Mouse (Mus musculus) heart, embryonic 10.5 days (tissue): ENCODE results near the gene Gpatch2l. TPM values are rescaled to one million over a fixed set of nuclear protein-coding genes. Genes with fewer than 3 reads are reported as not detected.

Experiments
- DNase-seq: peaks from one replicate; pipeline ENCODE4 v3.0.0-alpha.2; 2017; ENCODE audit warnings: low spot score
- H3K27ac ChIP-seq: fragments of 300-500 bp; sonication (generic); 2 replicates; pipeline ENCODE4 v1.5.1; 2016; ENCODE audit warnings: mild to moderate bottlenecking
- H3K27me3 ChIP-seq: fragments of 300-500 bp; sonication (generic); 2 replicates; pipeline ENCODE4 v1.6.1; 2016; ENCODE audit warnings: mild to moderate bottlenecking; ENCODE audit not compliant: poor library complexity, insufficient read depth, severe bottlenecking
- H3K36me3 ChIP-seq: fragments of 300-500 bp; sonication (generic); 2 replicates; pipeline ENCODE4 v1.6.1; 2016; ENCODE audit warnings: mild to moderate bottlenecking, moderate library complexity
- H3K4me1 ChIP-seq: fragments of 300-500 bp; sonication (generic); 2 replicates; pipeline ENCODE4 v1.6.1; 2016; ENCODE audit warnings: mild to moderate bottlenecking
- H3K4me3 ChIP-seq: fragments of 300-500 bp; sonication (generic); 2 replicates; pipeline ENCODE4 v1.5.1; 2016; ENCODE audit warnings: mild to moderate bottlenecking, moderate library complexity
- H3K9me3 ChIP-seq: fragments of 300-500 bp; sonication (generic); 2 replicates; pipeline ENCODE4 v1.6.1; 2016; ENCODE audit warnings: mild to moderate bottlenecking, moderate library complexity
- WGBS: fragments of 180-500 bp; shearing (Covaris S2); methylation state at CpG from one replicate; pipeline ENCODE4 v1.1.7; 2016; 5-methylcytosine and 5-hydroxymethylcytosine counted together
- polyA plus RNA-seq: library from polyadenylated mRNA; unstranded; fragments of >200 nt; fragmentation: Nextera tagmentation; extraction: Ambion mirVana; gene quantifications from 2 replicates; pipeline ENCODE4 v1.2.1, GENCODE M21; 2016

Gene Gpatch2l
- polyA plus RNA-seq, result 15.7 and 17.6 TPM in 2 replicates

GRCm38 (mm10) chr12:86241604-86242536, at the start of gene Gpatch2l:
Gpatch2l (plus strand) TSS chr12:86241858.
- H3K27me3 ChIP-seq, result no peaks in the 10 kb centered on the region
- H3K9me3 ChIP-seq, result no peaks in the 10 kb centered on the region
- H3K27ac ChIP-seq, result peak within 1 kb of the TSS; percentile 93
- H3K36me3 ChIP-seq, result peaks cover 25% of the 10 kb centered on the region
- peak within 1 kb of the TSS; percentile 90 for H3K4me3 ChIP-seq
- peak; percentile 99 for DNase-seq
- peaks cover 35% of the 10 kb centered on the region for H3K4me1 ChIP-seq
- WGBS, result under 1% methylated on average over 58 of the region's 58 CpGs

DNA sequence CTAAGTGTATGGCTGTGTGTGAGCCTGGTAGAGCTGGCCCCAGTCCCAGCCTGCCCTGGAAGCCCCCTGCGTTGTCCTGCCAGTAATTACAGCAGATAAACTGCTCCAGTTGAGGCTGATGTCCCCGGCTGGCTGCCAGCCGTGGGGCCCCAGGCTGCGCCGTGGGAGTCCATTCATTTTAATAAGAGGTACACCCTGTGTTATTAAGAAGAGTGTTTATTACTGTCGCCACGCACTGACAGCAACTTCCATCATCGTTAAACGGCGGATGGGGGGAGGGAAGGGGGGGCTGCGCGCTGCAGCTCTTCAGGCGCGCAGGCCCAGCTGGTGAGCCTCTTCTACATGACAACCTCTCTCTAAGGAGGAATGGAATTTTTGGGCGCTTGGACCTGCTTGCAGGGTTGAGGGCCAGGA, 49.6 kb upstream of the Gpatch2l start:
- DNase-seq, result no peak
- 51% methylated on average over 15 of the region's 15 CpGs for WGBS
- Histone ChIP-seq H3K4me3 (no peak overlapping the region), H3K4me1 (peaks cover 26% of the 10 kb centered on the region), H3K9me3 (no peaks in the 10 kb centered on the region), H3K36me3 (no peaks in the 10 kb centered on the region), H3K27ac (no peak overlapping the region), H3K27me3 (0 out of 2 replicates have a peak, but pooled peaks cover 6% of the 10 kb centered on the region)

- H3K36me3 ChIP-seq, result no peaks in the 10 kb centered on the region
- no peaks in the 10 kb centered on the region for H3K9me3 ChIP-seq
- peaks cover 7% of the 10 kb centered on the region for H3K4me1 ChIP-seq
- WGBS, result 83% methylated on average over 7 of the region's 7 CpGs
- no peak overlapping the region for H3K4me3 ChIP-seq
- H3K27ac ChIP-seq, result no peak overlapping the region
- no peaks in the 10 kb centered on the region for H3K27me3 ChIP-seq
- no peak for DNase-seq
Observed at GRCm38 (mm10) chr12:86196944-86197343, 44.7 kb upstream of the Gpatch2l start.

- H3K4me3 ChIP-seq, result no peak overlapping the region
- H3K36me3 ChIP-seq, result no peaks in the 10 kb centered on the region
- no peak overlapping the region for H3K27ac ChIP-seq
- H3K27me3 ChIP-seq, result no peaks in the 10 kb centered on the region; the same call in 1 of the 2 replicates
- H3K9me3 ChIP-seq, result no peaks in the 10 kb centered on the region
- no peak for DNase-seq
- H3K4me1 ChIP-seq, result peaks cover 8% of the 10 kb centered on the region; the same call in 1 of the 2 replicates
- 40% methylated on average over 8 of the region's 8 CpGs for WGBS
Observed at GRCm38 (mm10) chr12:86203443-86204057, 38.1 kb upstream of the Gpatch2l start.

DNA sequence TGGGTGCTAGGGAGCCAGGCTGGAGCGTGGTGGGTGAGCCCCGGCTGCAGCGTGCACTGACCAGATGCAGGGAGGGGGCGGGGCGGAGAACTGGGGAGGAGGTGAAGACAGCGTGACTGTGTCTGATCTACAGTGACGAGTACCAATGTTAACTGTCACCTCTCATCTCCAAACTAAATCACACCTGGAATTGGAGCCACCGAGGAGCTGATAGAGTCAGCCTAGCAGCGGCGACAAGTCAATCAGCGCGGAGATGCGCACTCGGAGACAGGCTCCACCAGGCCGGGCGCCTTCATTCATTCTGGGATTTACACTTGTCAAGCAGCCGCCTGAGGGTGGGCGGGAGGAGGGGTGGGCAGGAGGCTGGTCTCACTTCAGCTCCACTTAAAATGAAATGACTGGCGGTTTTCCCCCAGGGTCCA, 30.5 kb upstream of the Gpatch2l start:
- 2% methylated on average over 19 of the region's 19 CpGs for WGBS
- DNase-seq, result no peak
- no peaks in the 10 kb centered on the region for H3K9me3 ChIP-seq

DNA sequence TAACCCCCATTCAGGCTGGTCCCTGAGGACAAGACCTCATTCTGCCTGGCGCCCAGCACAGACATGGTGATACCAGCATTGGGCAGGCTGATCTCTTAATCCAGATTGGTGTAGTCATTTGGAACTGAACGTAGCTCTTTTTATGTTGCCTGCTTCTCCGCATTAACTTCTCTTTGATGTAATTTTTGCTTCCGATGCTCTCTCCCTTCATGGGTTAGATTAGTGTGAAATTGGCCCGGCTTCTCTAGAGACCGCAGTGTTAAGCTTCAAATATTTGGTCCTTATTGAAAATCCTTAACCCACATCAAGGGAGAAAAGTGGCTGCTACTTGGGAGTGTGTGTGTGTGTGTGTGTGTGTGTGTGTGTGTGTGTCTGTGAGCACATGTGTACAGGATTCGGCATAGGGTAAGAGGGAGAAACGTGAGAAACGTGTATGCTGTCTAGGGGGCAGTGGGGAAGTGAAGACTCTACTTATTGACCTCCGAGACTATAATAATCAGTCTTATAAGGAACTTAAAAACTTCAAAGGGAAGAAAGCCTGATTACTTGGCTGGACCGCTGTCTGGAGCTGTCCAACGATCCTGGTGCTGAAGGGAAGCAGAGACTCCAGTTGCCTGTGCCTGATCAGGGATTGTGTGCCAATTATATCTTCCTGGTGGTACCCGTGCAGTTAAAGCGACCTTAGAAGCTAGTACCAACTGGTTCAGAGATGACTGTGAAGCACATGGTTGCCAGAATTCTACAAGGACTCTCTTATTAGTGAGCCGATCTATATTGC, 28.8 kb upstream of the Gpatch2l start:
- peak; percentile 86 for DNase-seq
- Histone ChIP-seq H3K4me3 (no peak overlapping the region), H3K36me3 (no peaks in the 10 kb centered on the region), H3K27ac (no peak overlapping the region), H3K4me1 (peaks cover 23% of the 10 kb centered on the region), H3K27me3 (peaks cover 75% of the 10 kb centered on the region), H3K9me3 (no peaks in the 10 kb centered on the region)
- WGBS, result 40% methylated on average over 15 of the region's 15 CpGs

More for the DNA sequence above, 30.5 kb upstream of the Gpatch2l start:
- Histone ChIP-seq H3K27ac (no peak overlapping the region), H3K36me3 (no peaks in the 10 kb centered on the region), H3K4me1 (peaks cover 13% of the 10 kb centered on the region), H3K4me3 (peak overlapping the region; percentile 28; the same call in 1 of the 2 replicates), H3K27me3 (peaks cover 71% of the 10 kb centered on the region)

DNA sequence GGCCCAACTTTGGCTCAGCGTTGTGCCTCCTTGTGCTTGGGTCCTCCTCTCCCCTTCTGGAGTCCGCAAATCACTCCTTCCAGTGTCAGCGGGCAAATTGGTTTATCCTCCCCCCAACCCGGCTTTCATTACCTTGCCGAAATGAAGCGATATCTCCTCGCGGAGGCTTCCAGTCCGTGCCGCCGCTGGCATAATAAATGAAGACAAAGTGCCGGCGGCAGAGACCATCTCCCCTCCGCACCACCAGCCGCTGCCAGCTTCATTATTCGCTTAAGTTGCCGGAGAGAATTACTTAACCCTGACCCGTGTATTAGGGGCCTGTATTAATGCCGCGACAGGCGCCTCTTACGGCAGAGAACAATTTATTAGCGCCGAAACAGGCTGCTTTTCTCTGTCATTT, 27.5 kb upstream of the Gpatch2l start:
- Histone ChIP-seq H3K4me3 (no peak overlapping the region), H3K27ac (no peak overlapping the region), H3K4me1 (peaks cover 23% of the 10 kb centered on the region), H3K36me3 (no peaks in the 10 kb centered on the region), H3K27me3 (peaks cover 72% of the 10 kb centered on the region), H3K9me3 (no peaks in the 10 kb centered on the region)
- WGBS, result 11% methylated on average over 24 of the region's 24 CpGs
- no peak for DNase-seq

GRCm38 (mm10) chr12:86216687-86217421, 24.8 kb upstream of the Gpatch2l start:
- no peak overlapping the region for H3K27ac ChIP-seq
- H3K27me3 ChIP-seq, result peaks cover 56% of the 10 kb centered on the region
- WGBS, result under 1% methylated on average over 22 of the region's 22 CpGs
- H3K36me3 ChIP-seq, result no peaks in the 10 kb centered on the region
- H3K4me1 ChIP-seq, result peaks cover 22% of the 10 kb centered on the region
- peak; percentile 77 for DNase-seq
- H3K4me3 ChIP-seq, result peak overlapping the region; percentile 42
- H3K9me3 ChIP-seq, result no peaks in the 10 kb centered on the region

DNA sequence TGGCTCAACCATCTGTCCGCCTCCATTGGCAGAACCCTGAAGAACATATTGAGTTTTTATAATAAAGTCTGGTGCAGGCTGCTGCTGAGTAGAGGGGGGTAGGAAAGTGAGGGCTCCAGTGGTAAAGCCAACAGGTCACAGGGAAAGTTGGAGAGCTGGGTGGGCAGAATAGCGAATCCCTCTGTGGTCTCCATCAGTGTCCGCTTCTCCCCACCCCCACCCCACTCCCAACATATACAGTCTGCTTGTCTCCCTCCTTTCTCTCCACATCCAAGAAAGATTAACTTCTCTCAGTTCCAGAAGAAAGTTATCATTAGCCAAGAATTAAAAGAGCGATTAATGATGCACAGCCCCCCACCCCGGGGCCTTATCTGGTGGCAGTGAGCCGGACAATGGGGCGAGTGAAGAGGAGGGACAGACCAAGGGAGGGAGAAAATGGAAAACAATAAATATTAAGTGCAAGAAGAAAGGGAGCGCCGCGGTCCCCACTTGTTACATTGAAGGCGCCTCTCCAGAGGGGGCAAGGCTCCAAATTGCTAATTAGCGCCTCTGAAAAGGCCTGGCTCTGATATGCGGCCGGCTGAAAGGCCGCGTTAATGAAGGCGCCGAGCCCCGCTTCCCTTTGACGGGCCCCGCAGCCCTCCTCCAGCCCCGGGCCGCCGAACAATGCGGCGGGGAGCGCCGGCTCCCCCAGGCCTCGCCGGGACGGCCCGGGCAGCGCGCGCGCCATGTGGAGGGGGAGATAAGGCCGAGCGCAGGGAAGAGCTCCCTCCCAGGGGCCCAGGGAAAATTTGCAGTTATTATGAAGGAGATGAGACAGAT, 21.2 kb upstream of the Gpatch2l start:
- WGBS, result 7% methylated on average over 38 of the region's 38 CpGs
- Histone ChIP-seq H3K36me3 (no peaks in the 10 kb centered on the region), H3K4me3 (peak overlapping the region; percentile 61), H3K4me1 (peaks cover 22% of the 10 kb centered on the region), H3K27me3 (peaks cover 21% of the 10 kb centered on the region), H3K9me3 (no peaks in the 10 kb centered on the region), H3K27ac (peak overlapping the region; percentile 86)
- peak; percentile 79 for DNase-seq

DNA sequence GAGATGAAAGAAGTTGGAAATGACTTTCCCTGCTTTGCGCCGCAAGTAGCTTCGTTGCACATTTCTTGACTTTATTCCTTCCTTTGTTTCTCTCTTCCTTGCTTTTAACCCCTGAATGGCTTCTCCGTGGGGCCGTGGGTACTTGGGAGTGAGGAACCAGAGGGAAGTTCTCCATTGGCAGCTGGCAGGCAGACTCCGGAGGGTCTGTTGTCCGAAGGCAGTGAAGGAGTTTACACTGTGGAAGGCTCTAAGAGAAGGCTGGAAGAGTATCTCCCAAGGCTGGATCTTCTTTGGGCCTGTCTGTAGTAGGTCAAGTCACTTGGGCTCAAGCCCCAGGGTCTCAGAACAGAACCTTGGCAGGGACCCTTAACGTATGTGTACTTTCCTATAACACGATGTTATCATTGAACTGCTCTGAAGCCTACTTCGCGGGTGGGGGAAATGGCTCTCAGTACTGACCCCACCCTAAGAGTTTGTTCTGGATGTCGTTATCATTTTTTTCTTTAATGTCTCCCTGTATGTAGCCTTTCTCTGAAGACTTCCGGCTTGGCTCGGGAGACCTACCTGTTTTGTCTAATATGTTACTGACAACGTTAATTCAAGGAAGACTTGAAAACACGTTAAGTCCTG, 20.5 kb upstream of the Gpatch2l start:
- DNase-seq, result no peak
- WGBS, result 41% methylated on average over 16 of the region's 16 CpGs

DNA sequence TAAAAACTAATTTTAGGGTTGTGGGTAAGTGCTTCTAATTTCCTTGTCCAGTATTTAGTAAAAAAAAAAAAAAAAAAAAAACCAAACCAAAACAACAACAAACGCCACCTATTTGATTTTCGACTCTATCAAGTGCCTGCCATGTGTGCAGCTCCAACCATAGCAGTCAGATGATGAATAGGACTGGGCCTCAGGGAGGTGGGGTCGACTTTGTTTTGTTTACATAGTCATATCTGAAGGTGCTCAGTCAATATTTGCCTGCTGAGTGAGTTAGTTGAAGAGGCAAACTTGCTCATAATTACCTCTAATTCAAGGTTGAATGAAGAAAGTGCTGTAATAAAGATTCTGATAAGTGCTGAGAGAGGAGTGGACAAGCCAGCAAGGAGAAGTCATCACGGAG, 7.4 kb upstream of the Gpatch2l start:
- no peaks in the 10 kb centered on the region for H3K27me3 ChIP-seq
- DNase-seq, result no peak
- no peak overlapping the region for H3K27ac ChIP-seq
- no peaks in the 10 kb centered on the region for H3K9me3 ChIP-seq
- 67% methylated on average over 4 of the region's 4 CpGs for WGBS
- no peaks in the 10 kb centered on the region for H3K4me1 ChIP-seq
- no peak overlapping the region for H3K4me3 ChIP-seq
- H3K36me3 ChIP-seq, result no peaks in the 10 kb centered on the region

More for the DNA sequence above, 20.5 kb upstream of the Gpatch2l start:
- H3K4me3 ChIP-seq, result peak overlapping the region; percentile 61
- peaks cover 22% of the 10 kb centered on the region for H3K4me1 ChIP-seq
- peaks cover 13% of the 10 kb centered on the region for H3K27me3 ChIP-seq
- peak overlapping the region; percentile 86; the same call in 1 of the 2 replicates for H3K27ac ChIP-seq
- no peaks in the 10 kb centered on the region for H3K9me3 ChIP-seq
- no peaks in the 10 kb centered on the region for H3K36me3 ChIP-seq
